Mouse (Mus musculus) embryonic facial prominence, embryonic 11.5 days (tissue): ENCODE data around the gene Dhps. TPM values are rescaled to one million over a fixed set of nuclear protein-coding genes. Genes with fewer than 3 reads are reported as not detected.

Experiments
- ATAC-seq: fragments of 200-750 bp; cut with Nextera tagmentation; replicated peaks from 2 replicates; pipeline ENCODE4 v1.8.0; 2017; ENCODE audit warnings: low read depth; ENCODE audit not compliant: insufficient number of reproducible peaks, low FRiP score, low TSS enrichment
- DNase-seq: peaks from one replicate; pipeline ENCODE4 v3.0.0-alpha.2; 2015; ENCODE audit warnings: low spot score
- H3K27ac ChIP-seq: fragments of 300-500 bp; sonication (generic); replicated peaks from 2 replicates; pipeline ENCODE4 v1.5.1; 2014; ENCODE audit warnings: mild to moderate bottlenecking, low read depth, low read length, control low read depth
- H3K27me3 ChIP-seq: fragments of 300-500 bp; sonication (generic); 2 replicates; pipeline ENCODE4 v1.6.1; 2014; ENCODE audit warnings: mild to moderate bottlenecking, low read length, moderate library complexity, mixed read lengths; ENCODE audit not compliant: control insufficient read depth, insufficient read depth
- H3K36me3 ChIP-seq: fragments of 300-500 bp; sonication (generic); replicated peaks from 2 replicates; pipeline ENCODE4 v1.6.1; 2014; ENCODE audit warnings: low read depth, mild to moderate bottlenecking, low read length, moderate library complexity, mixed read lengths; ENCODE audit not compliant: control insufficient read depth, insufficient read depth
- H3K4me1 ChIP-seq: fragments of 300-500 bp; sonication (generic); 2 replicates; pipeline ENCODE4 v1.6.1; 2014; ENCODE audit warnings: low read length, mixed read lengths; ENCODE audit not compliant: control insufficient read depth, insufficient read depth
- H3K4me2 ChIP-seq: fragments of 300-500 bp; sonication (generic); 2 replicates; pipeline ENCODE4 v1.6.1; 2014; ENCODE audit warnings: low read depth, mild to moderate bottlenecking, control low read depth, low read length, moderate library complexity
- H3K4me3 ChIP-seq: fragments of 300-500 bp; sonication (generic); 2 replicates; pipeline ENCODE4 v1.5.1; 2014; ENCODE audit warnings: low read depth, low read length, control low read depth
- H3K9ac ChIP-seq: fragments of 300-500 bp; sonication (generic); replicated peaks from 2 replicates; pipeline ENCODE4 v1.6.1; 2014; ENCODE audit warnings: mild to moderate bottlenecking, control low read depth, low read length
- H3K9me3 ChIP-seq: fragments of 300-500 bp; sonication (generic); replicated peaks from 2 replicates; pipeline ENCODE4 v1.6.1; 2016; ENCODE audit warnings: mild to moderate bottlenecking, low read length, inconsistent platforms, mixed read lengths; ENCODE audit not compliant: control insufficient read depth
- WGBS: fragments of 180-500 bp; shearing (Covaris S2); extraction: QIAGEN DNeasy Blood & Tissue Kit; methylation state at CpG from one replicate; pipeline ENCODE4 v1.1.7; 2014; 5-methylcytosine and 5-hydroxymethylcytosine counted together
- polyA plus RNA-seq: library from polyadenylated mRNA; unstranded; fragments of >200 nt; fragmentation: Nextera tagmentation; extraction: Ambion mirVana; gene quantifications from 2 replicates; pipeline ENCODE4 v1.2.1, GENCODE M21; 2014

The Dhps gene
- polyA plus RNA-seq = 61.9 and 67.7 TPM in 2 replicates

GRCm38 (mm10) chr8:85071514-85072281 lies at the start of gene Dhps:
Dhps (plus strand) TSS chr8:85071757.
- peak; percentile 96 for DNase-seq
- H3K27ac ChIP-seq = peak within 1 kb of the TSS; percentile 93
- H3K36me3 ChIP-seq = no peaks in the 10 kb centered on the region; the same call in 1 of the 2 replicates
- no peaks in the 10 kb centered on the region for H3K4me1 ChIP-seq
- peak within 1 kb of the TSS; percentile 68 for H3K4me2 ChIP-seq
- WGBS = under 1% methylated on average over 68 of the region's 68 CpGs
- no peaks in the 10 kb centered on the region for H3K27me3 ChIP-seq
- peak within 1 kb of the TSS; percentile 89 for H3K9ac ChIP-seq
- H3K4me3 ChIP-seq = peak within 1 kb of the TSS; percentile 88
- peak; percentile 68 for ATAC-seq
- no peaks in the 10 kb centered on the region for H3K9me3 ChIP-seq

GRCm38 (mm10) chr8:85023846-85024245 lies 47.7 kb upstream of the Dhps start:
- no peak for DNase-seq
- peaks cover 2% of the 10 kb centered on the region; the same call in 1 of the 2 replicates for H3K36me3 ChIP-seq
- H3K9me3 ChIP-seq = no peaks in the 10 kb centered on the region
- H3K9ac ChIP-seq = no peak overlapping the region
- 87% methylated on average over 3 of the region's 3 CpGs for WGBS
- no peak for ATAC-seq
- H3K4me2 ChIP-seq = no peak overlapping the region
- no peaks in the 10 kb centered on the region for H3K27me3 ChIP-seq
- no peak overlapping the region for H3K4me3 ChIP-seq
- no peak overlapping the region for H3K27ac ChIP-seq
- H3K4me1 ChIP-seq = peaks cover 4% of the 10 kb centered on the region; the same call in 1 of the 2 replicates

GRCm38 (mm10) chr8:85025098-85025932 lies 46.2 kb upstream of the Dhps start, which contains the start of gene Asna1:
Asna1 (minus strand) TSS chr8:85025281.
- peak within 1 kb of the TSS; percentile 76 for H3K9ac ChIP-seq
- DNase-seq = peak; percentile 93
- 7% methylated on average over 30 of the region's 30 CpGs for WGBS
- H3K9me3 ChIP-seq = no peaks in the 10 kb centered on the region
- peak within 1 kb of the TSS; percentile 87 for H3K4me2 ChIP-seq
- H3K36me3 ChIP-seq = peaks cover 2% of the 10 kb centered on the region; the same call in 1 of the 2 replicates
- H3K4me1 ChIP-seq = peaks cover 4% of the 10 kb centered on the region; the same call in 1 of the 2 replicates
- H3K27me3 ChIP-seq = no peaks in the 10 kb centered on the region
- peak within 1 kb of the TSS; percentile 88 for H3K4me3 ChIP-seq
- H3K27ac ChIP-seq = peak within 1 kb of the TSS; percentile 41; the same call in 1 of the 2 replicates
- ATAC-seq = peak; percentile 86

- no peaks in the 10 kb centered on the region for H3K9me3 ChIP-seq
- peak within 1 kb of the TSS; percentile 98 for H3K4me3 ChIP-seq
- H3K27me3 ChIP-seq = no peaks in the 10 kb centered on the region
- peaks cover 2% of the 10 kb centered on the region; the same call in 1 of the 2 replicates for H3K36me3 ChIP-seq
- peak within 1 kb of the TSS; percentile 59 for H3K4me2 ChIP-seq
- WGBS = under 1% methylated on average over 69 of the region's 75 CpGs
- peak within 1 kb of the TSS; percentile 80 for H3K27ac ChIP-seq
- DNase-seq = peak; percentile 97
- ATAC-seq = peak; percentile 67; the same call in 1 of the 2 replicates
- peaks cover 4% of the 10 kb centered on the region; the same call in 1 of the 2 replicates for H3K4me1 ChIP-seq
- peak within 1 kb of the TSS; percentile 99 for H3K9ac ChIP-seq
Observed at GRCm38 (mm10) chr8:85026670-85027515, 44.7 kb upstream of the Dhps start, which contains the start of gene Trir. Trir (plus strand) TSS chr8:85026823.

- DNase-seq = no peak
- Histone ChIP-seq H3K9me3 (no peaks in the 10 kb centered on the region), H3K4me3 (peak overlapping the region; percentile 98), H3K9ac (peak overlapping the region; percentile 99), H3K36me3 (peaks cover under 1% of the 10 kb centered on the region; the same call in 1 of the 2 replicates), H3K27me3 (no peaks in the 10 kb centered on the region), H3K27ac (peak overlapping the region; percentile 80), H3K4me1 (peaks cover 4% of the 10 kb centered on the region; the same call in 1 of the 2 replicates), H3K4me2 (peak overlapping the region; percentile 59)
- ATAC-seq = no peak
- under 1% methylated on average over 13 of the region's 13 CpGs for WGBS
Observed at GRCm38 (mm10) chr8:85027516-85027855, 44.1 kb upstream of the Dhps start.

- no peak for DNase-seq
- no peak for ATAC-seq
- no peak overlapping the region for H3K27ac ChIP-seq
- no peaks in the 10 kb centered on the region for H3K9me3 ChIP-seq
- peak overlapping the region; percentile 99; the same call in 1 of the 2 replicates for H3K9ac ChIP-seq
- no peaks in the 10 kb centered on the region for H3K27me3 ChIP-seq
- H3K4me1 ChIP-seq = peaks cover 4% of the 10 kb centered on the region; the same call in 1 of the 2 replicates
- H3K36me3 ChIP-seq = no peaks in the 10 kb centered on the region; the same call in 1 of the 2 replicates
- peak overlapping the region; percentile 98 for H3K4me3 ChIP-seq
- 37% methylated on average over 2 of the region's 2 CpGs for WGBS
- peak overlapping the region; percentile 59 for H3K4me2 ChIP-seq
Observed at GRCm38 (mm10) chr8:85027922-85028321, 43.6 kb upstream of the Dhps start.

GRCm38 (mm10) chr8:85029271-85029670 lies 42.3 kb upstream of the Dhps start:
- ATAC-seq = no peak
- no peaks in the 10 kb centered on the region; the same call in 1 of the 2 replicates for H3K36me3 ChIP-seq
- H3K27ac ChIP-seq = no peak overlapping the region
- H3K9ac ChIP-seq = no peak overlapping the region
- H3K27me3 ChIP-seq = no peaks in the 10 kb centered on the region
- 91% methylated on average over 14 of the region's 14 CpGs for WGBS
- no peak overlapping the region for H3K4me2 ChIP-seq
- DNase-seq = no peak
- no peaks in the 10 kb centered on the region for H3K9me3 ChIP-seq
- no peak overlapping the region for H3K4me3 ChIP-seq
- 0 out of 2 replicates have a peak, but pooled peaks cover under 1% of the 10 kb centered on the region for H3K4me1 ChIP-seq
